ENCODE assay signal across 8 mouse cellular contexts in genomic region chr7:12927693-12928589, GRCm38 (mm10). TPM values are rescaled to one million over a fixed set of nuclear protein-coding genes. Genes with fewer than 3 reads are reported as not detected.
A peak's percentile ranks its signal among the peaks of the same experiment; 100 is the strongest.
DNase-seq lines count a peak whose midpoint lies in the region; ATAC-seq and TF ChIP-seq lines count a peak whose summit lies in the region.

No protein-coding gene starts in this region.

- intact Hi-C loops in left cerebral cortex, postnatal 14 days (cut with DNase I), result no loop called here

- 0 out of 2 replicates have a peak, but pooled peaks have one; percentile 25 for TF ChIP-seq POLR2A in cerebellum, adult 2 months (IDR thresholded peaks at IDR 0.05; ENCODE audit: borderline replicate concordance, insufficient read depth, low read length)

- peak overlapping the region; percentile 78 for H3K4me2 ChIP-seq in stomach, embryonic 15.5 days

- H3K9me3 ChIP-seq in megakaryocyte, embryonic 14.5 days, result no peaks in the 10 kb centered on the region
- H3K9me3 ChIP-seq in stomach, embryonic 15.5 days, result no peaks in the 10 kb centered on the region

- 0 out of 2 replicates have a peak overlapping the region, but pooled peaks have one; percentile 12 for H3K9ac ChIP-seq in stomach, embryonic 15.5 days

- H3K27ac ChIP-seq in cerebellum, adult 2 months (ENCODE audit: insufficient read depth, low read length), result peak overlapping the region; percentile 69
- no peak overlapping the region for H3K27ac ChIP-seq in stomach, embryonic 15.5 days

- 3% methylated on average over 65 of the region's 65 CpGs for WGBS in cerebellum, adult 2 months
- WGBS in stomach, embryonic 15.5 days, result 5% methylated on average over 65 of the region's 65 CpGs

- 0 out of 2 replicates have a peak, but pooled peaks have one; percentile 11 for ATAC-seq in stomach, embryonic 15.5 days (ENCODE audit: insufficient read depth, low FRiP score, low read depth)
- ATAC-seq in inflammation-experienced regulatory T-cells, adult 6 months, result no peak

- peak; percentile 36 for DNase-seq in ovary, postnatal 36 days (ENCODE audit: low spot score)
- no peak for DNase-seq in ovary, adult 18-20 months (ENCODE audit: low spot score)
- peak; percentile 79 to 80 for DNase-seq in cerebellum, adult 2 months
- DNase-seq in forelimb bud, embryonic 11.5 days (ENCODE audit: low read depth, low spot score), result peak; percentile 27
- DNase-seq in left cerebral cortex, postnatal 14 days (ENCODE audit: low spot score in 2 of 2), result peak; percentile 45 to 65

- TF ChIP-seq CTCF in cerebellum, adult 2 months (IDR thresholded peaks at IDR 0.05; ENCODE audit: borderline replicate concordance, insufficient read depth, low read depth, low read length), result no peak

- H3K27me3 ChIP-seq in cerebellum, adult 2 months (ENCODE audit: control insufficient read depth, insufficient read depth, low read length), result no peaks in the 10 kb centered on the region
- H3K27me3 ChIP-seq in megakaryocyte, embryonic 14.5 days (replicated peaks), result no peaks in the 10 kb centered on the region
- H3K27me3 ChIP-seq in stomach, embryonic 15.5 days (replicated peaks), result 0 out of 2 replicates have a peak, but pooled peaks cover 6% of the 10 kb centered on the region

- peaks cover 63% of the 10 kb centered on the region for H3K36me3 ChIP-seq in megakaryocyte, embryonic 14.5 days (replicated peaks; ENCODE audit: low read length)
- H3K36me3 ChIP-seq in stomach, embryonic 15.5 days, result peaks cover 30% of the 10 kb centered on the region

- peaks cover 21% of the 10 kb centered on the region for H3K4me1 ChIP-seq in cerebellum, adult 2 months (ENCODE audit: control insufficient read depth, insufficient read depth, low read length)
- H3K4me1 ChIP-seq in megakaryocyte, embryonic 14.5 days, result peaks cover 28% of the 10 kb centered on the region
- H3K4me1 ChIP-seq in stomach, embryonic 15.5 days, result peaks cover 23% of the 10 kb centered on the region; the same call in 1 of the 2 replicates

- peak overlapping the region; percentile 65 for H3K4me3 ChIP-seq in cerebellum, adult 2 months (replicated peaks; ENCODE audit: insufficient read depth, low read depth, low read length)
- H3K4me3 ChIP-seq in megakaryocyte, embryonic 14.5 days (replicated peaks), result peak overlapping the region; percentile 30
- peak overlapping the region; percentile 39 for H3K4me3 ChIP-seq in stomach, embryonic 15.5 days (replicated peaks)

RNA-seq across cellular contexts. Expression of gene Rnf225, which starts 0.7 kb away (rescaled TPM):
- polyA plus RNA-seq in cerebellum, adult 2 months (2012; rRNA removed), result 2.6 and 3.5 TPM in 2 replicates
- 1 to 10 TPM; 1.1 to 1.4 TPM for total RNA-seq in left cerebral cortex, postnatal 14 days (2021)
- polyA plus RNA-seq in megakaryocyte, embryonic 14.5 days (2012; ENCODE audit: insufficient read depth, low replicate concordance), result 1.5 and 2.4 TPM in 2 replicates
- polyA plus RNA-seq in stomach, embryonic 15.5 days (2015; fragmentation: Nextera tagmentation; extraction: Ambion mirVana), result 1.0 and 1.3 TPM in 2 replicates
- polyA plus RNA-seq in inflammation-experienced regulatory T-cells, adult 6 months (2017; shearing (Covaris generic)), result under 1 TPM in 2 of 3 experiments, not detected in 1; 0.11 to 0.28 TPM

RNA-seq across cellular contexts. Expression of gene Rps5, which starts 5.9 kb away (rescaled TPM):
- 670 and 700 TPM in 2 replicates for polyA plus RNA-seq in cerebellum, adult 2 months (2012; rRNA removed)
- total RNA-seq in left cerebral cortex, postnatal 14 days (2021), result 100 to 1,000 TPM; 363 to 401 TPM
- polyA plus RNA-seq in megakaryocyte, embryonic 14.5 days (2012; ENCODE audit: insufficient read depth, low replicate concordance), result 434 and 3,041 TPM in 2 replicates
- 988 and 1,049 TPM in 2 replicates for polyA plus RNA-seq in stomach, embryonic 15.5 days (2015; fragmentation: Nextera tagmentation; extraction: Ambion mirVana)
- polyA plus RNA-seq in inflammation-experienced regulatory T-cells, adult 6 months (2017; shearing (Covaris generic)), result 1,000 to 10,000 TPM; 1,828 to 3,143 (median 2,832) TPM

RNA-seq across cellular contexts. Expression of gene Zscan22, which starts 30.3 kb away (rescaled TPM):
- 13.1 and 14.0 TPM in 2 replicates for polyA plus RNA-seq in cerebellum, adult 2 months (2012; rRNA removed)
- total RNA-seq in left cerebral cortex, postnatal 14 days (2021), result 10 to 100 TPM; 12.2 to 13.4 TPM
- polyA plus RNA-seq in megakaryocyte, embryonic 14.5 days (2012; ENCODE audit: insufficient read depth, low replicate concordance), result 1.4 and 1.5 TPM in 2 replicates
- polyA plus RNA-seq in stomach, embryonic 15.5 days (2015; fragmentation: Nextera tagmentation; extraction: Ambion mirVana), result 13.3 and 15.6 TPM in 2 replicates
- polyA plus RNA-seq in inflammation-experienced regulatory T-cells, adult 6 months (2017; shearing (Covaris generic)), result 10 to 100 TPM; 10.5 to 11.0 (median 10.6) TPM

RNA-seq across cellular contexts. Expression of gene Zfp324, which starts 37.7 kb away (rescaled TPM):
- 5.8 and 6.2 TPM in 2 replicates for polyA plus RNA-seq in cerebellum, adult 2 months (2012; rRNA removed)
- total RNA-seq in left cerebral cortex, postnatal 14 days (2021), result 10 to 100 TPM; 13.4 to 13.6 TPM
- polyA plus RNA-seq in megakaryocyte, embryonic 14.5 days (2012; ENCODE audit: insufficient read depth, low replicate concordance), result 1.9 and 2.1 TPM in 2 replicates
- 8.9 and 10.3 TPM in 2 replicates for polyA plus RNA-seq in stomach, embryonic 15.5 days (2015; fragmentation: Nextera tagmentation; extraction: Ambion mirVana)
- polyA plus RNA-seq in inflammation-experienced regulatory T-cells, adult 6 months (2017; shearing (Covaris generic)), result 1 to 10 TPM; 1.8 to 3.6 (median 2.6) TPM

RNA-seq across cellular contexts. Expression of gene Zfp128, which starts 47.0 kb away (rescaled TPM):
- 5.6 and 6.1 TPM in 2 replicates for polyA plus RNA-seq in cerebellum, adult 2 months (2012; rRNA removed)
- total RNA-seq in left cerebral cortex, postnatal 14 days (2021), result 1 to 10 TPM; 7.1 to 7.4 TPM
- 0.25 TPM in 1 of 2 replicates, not detected in the other for polyA plus RNA-seq in megakaryocyte, embryonic 14.5 days (2012; ENCODE audit: insufficient read depth, low replicate concordance)
- 3.4 and 3.6 TPM in 2 replicates for polyA plus RNA-seq in stomach, embryonic 15.5 days (2015; fragmentation: Nextera tagmentation; extraction: Ambion mirVana)
- 1 to 10 TPM; 1.1 to 1.6 (median 1.6) TPM for polyA plus RNA-seq in inflammation-experienced regulatory T-cells, adult 6 months (2017; shearing (Covaris generic))
